Mouse (Mus musculus) midbrain, embryonic 15.5 days (tissue): ENCODE results near the gene Chrd. TPM values are rescaled to one million over a fixed set of nuclear protein-coding genes. Genes with fewer than 3 reads are reported as not detected.

ENCODE experiments used
- ATAC-seq: fragments of 200-750 bp; cut with Nextera tagmentation; replicated peaks from 2 replicates; pipeline ENCODE4 v1.8.0; 2017; ENCODE audit warnings: moderate TSS enrichment
- H3K27ac ChIP-seq: fragments of 300-500 bp; sonication (generic); 2 replicates; pipeline ENCODE4 v1.5.1; 2015; ENCODE audit warnings: mild to moderate bottlenecking, inconsistent platforms
- H3K27me3 ChIP-seq: fragments of 300-500 bp; sonication (generic); replicated peaks from 2 replicates; pipeline ENCODE4 v1.6.1; 2015; ENCODE audit warnings: inconsistent platforms
- H3K36me3 ChIP-seq: fragments of 300-500 bp; sonication (generic); replicated peaks from 2 replicates; pipeline ENCODE4 v1.6.1; 2015; ENCODE audit warnings: inconsistent platforms
- H3K4me1 ChIP-seq: fragments of 300-500 bp; sonication (generic); 2 replicates; pipeline ENCODE4 v1.6.1; 2015; ENCODE audit warnings: inconsistent platforms
- H3K4me2 ChIP-seq: fragments of 300-500 bp; sonication (generic); 2 replicates; pipeline ENCODE4 v1.6.1; 2015; ENCODE audit warnings: inconsistent platforms, mild to moderate bottlenecking, moderate library complexity
- H3K4me3 ChIP-seq: fragments of 300-500 bp; sonication (generic); 2 replicates; pipeline ENCODE4 v1.5.1; 2015; ENCODE audit warnings: mild to moderate bottlenecking, inconsistent platforms
- H3K9ac ChIP-seq: fragments of 300-500 bp; sonication (generic); 2 replicates; pipeline ENCODE4 v1.6.1; 2015; ENCODE audit warnings: mild to moderate bottlenecking, inconsistent platforms
- H3K9me3 ChIP-seq: fragments of 300-500 bp; sonication (generic); 2 replicates; pipeline ENCODE4 v1.6.1; 2016; ENCODE audit warnings: inconsistent platforms
- WGBS: fragments of 180-500 bp; shearing (Covaris S2); methylation state at CpG from one replicate; pipeline ENCODE4 v1.1.7; 2015; ENCODE audit warnings: mixed read lengths; 5-methylcytosine and 5-hydroxymethylcytosine counted together
- polyA plus RNA-seq: library from polyadenylated mRNA; unstranded; fragments of >200 nt; fragmentation: Nextera tagmentation; extraction: Ambion mirVana; gene quantifications from 2 replicates; pipeline ENCODE4 v1.2.1, GENCODE M21; 2015

Gene Chrd
- polyA plus RNA-seq, 1 experiment from 2014 or later, result 5.7 TPM

- no peaks in the 10 kb centered on the region for H3K27me3 ChIP-seq
- peaks cover 10% of the 10 kb centered on the region for H3K36me3 ChIP-seq
- no peaks in the 10 kb centered on the region for H3K9me3 ChIP-seq
- H3K27ac ChIP-seq, result peak overlapping the region; percentile 10; the same call in 1 of the 2 replicates
- 4% methylated on average over 8 of the region's 8 CpGs for WGBS
- H3K4me1 ChIP-seq, result peaks cover 19% of the 10 kb centered on the region
- peak overlapping the region; percentile 20; the same call in 1 of the 2 replicates for H3K9ac ChIP-seq
- no peak overlapping the region for H3K4me3 ChIP-seq
- no peak overlapping the region for H3K4me2 ChIP-seq
- peak; percentile 50 for ATAC-seq
Observed at GRCm38 (mm10) chr16:20702522-20702893, 30.4 kb upstream of the Chrd start.

DNA sequence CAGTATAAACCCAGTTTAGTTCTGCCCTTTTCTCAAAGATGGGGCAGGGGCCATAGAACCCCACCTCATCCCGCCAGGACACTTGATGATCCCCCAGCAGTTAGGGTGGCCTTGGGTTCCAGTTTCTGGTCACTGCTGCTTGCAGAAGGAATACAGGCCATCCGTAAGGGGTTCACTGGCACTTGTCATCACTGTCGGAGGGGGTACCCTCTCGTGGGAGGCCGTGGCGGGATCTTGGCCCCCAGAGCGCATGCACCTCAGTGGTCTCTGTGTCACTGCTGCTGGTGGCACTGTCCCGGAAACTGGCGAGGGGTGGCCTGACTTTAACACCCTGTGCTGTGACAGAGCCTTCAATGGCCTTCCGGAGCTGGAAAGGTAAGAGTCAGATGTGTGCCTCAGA lies 29.9 kb upstream of the Chrd start:
- H3K27ac ChIP-seq, result no peak overlapping the region

DNA sequence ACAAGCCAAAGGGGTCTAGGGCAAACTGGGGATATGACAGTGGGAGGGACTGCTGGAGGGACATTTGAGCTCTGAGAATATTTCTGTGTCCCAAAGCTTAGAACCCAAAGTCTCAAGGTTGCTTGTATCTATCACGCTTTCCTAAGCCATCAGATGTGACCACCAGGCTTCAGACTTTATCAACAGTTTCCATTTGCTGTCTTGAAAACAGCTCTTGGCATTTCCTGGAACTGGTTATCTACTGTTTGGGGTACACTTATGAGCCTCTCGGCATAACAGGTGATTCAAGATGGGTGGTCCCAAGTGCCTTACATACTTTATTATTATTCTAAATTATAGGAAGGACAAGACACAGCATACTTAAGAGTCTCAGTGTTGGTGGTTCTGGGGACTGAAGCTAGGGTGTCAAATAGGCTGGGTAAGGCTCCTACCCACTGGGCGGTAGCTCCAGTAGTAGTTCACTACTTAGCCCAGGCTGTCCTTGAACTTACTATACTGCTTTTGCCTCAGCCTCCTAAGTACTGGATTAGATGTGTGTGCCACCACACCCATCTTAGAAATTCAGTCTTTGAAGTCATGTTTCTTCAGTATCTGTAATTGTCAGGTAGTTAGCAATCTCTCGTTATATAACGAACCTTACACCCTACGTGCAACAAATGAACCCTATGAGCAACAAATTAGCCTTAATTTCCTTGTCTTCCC lies 29.1 kb upstream of the Chrd start:
- Histone ChIP-seq H3K36me3 (peaks cover 10% of the 10 kb centered on the region), H3K4me1 (peaks cover 19% of the 10 kb centered on the region), H3K27me3 (no peaks in the 10 kb centered on the region), H3K4me3 (no peak overlapping the region), H3K27ac (no peak overlapping the region), H3K4me2 (no peak overlapping the region), H3K9ac (no peak overlapping the region), H3K9me3 (no peaks in the 10 kb centered on the region)
- ATAC-seq, result no peak
- 90% methylated on average over 6 of the region's 6 CpGs for WGBS

More for the DNA sequence above, 29.9 kb upstream of the Chrd start:
- Histone ChIP-seq H3K9me3 (no peaks in the 10 kb centered on the region), H3K4me3 (no peak overlapping the region), H3K36me3 (peaks cover 10% of the 10 kb centered on the region), H3K4me1 (peaks cover 19% of the 10 kb centered on the region), H3K9ac (no peak overlapping the region), H3K4me2 (no peak overlapping the region), H3K27me3 (no peaks in the 10 kb centered on the region)
- 93% methylated on average over 10 of the region's 10 CpGs for WGBS
- 0 out of 2 replicates have a peak, but pooled peaks have one; percentile 1 for ATAC-seq

DNA sequence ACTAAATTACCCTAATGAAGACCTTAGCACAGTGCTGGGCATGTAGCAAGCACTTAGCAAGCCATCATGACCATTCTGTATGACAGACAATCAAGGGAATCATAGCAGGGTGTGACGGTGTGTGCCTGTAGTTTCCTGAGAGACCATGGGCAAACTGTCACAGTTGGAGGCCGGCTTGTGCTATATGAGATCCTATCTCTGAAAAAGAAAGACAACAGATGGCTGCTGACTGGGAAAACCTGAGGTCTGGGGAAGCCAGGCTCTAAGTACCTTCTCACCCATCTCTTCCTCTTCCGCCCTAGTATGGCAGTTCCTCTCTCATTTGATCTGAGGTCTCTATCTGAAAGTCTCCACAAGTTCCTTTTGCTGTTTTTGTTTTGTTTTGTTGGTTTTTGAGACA lies 27.1 kb upstream of the Chrd start:
- Histone ChIP-seq H3K9me3 (no peaks in the 10 kb centered on the region), H3K27ac (no peak overlapping the region), H3K4me2 (no peak overlapping the region), H3K4me3 (no peak overlapping the region), H3K9ac (no peak overlapping the region), H3K4me1 (peaks cover 17% of the 10 kb centered on the region), H3K27me3 (no peaks in the 10 kb centered on the region), H3K36me3 (peaks cover 3% of the 10 kb centered on the region; the same call in 1 of the 2 replicates)
- 73% methylated on average over 3 of the region's 3 CpGs for WGBS
- no peak for ATAC-seq

DNA sequence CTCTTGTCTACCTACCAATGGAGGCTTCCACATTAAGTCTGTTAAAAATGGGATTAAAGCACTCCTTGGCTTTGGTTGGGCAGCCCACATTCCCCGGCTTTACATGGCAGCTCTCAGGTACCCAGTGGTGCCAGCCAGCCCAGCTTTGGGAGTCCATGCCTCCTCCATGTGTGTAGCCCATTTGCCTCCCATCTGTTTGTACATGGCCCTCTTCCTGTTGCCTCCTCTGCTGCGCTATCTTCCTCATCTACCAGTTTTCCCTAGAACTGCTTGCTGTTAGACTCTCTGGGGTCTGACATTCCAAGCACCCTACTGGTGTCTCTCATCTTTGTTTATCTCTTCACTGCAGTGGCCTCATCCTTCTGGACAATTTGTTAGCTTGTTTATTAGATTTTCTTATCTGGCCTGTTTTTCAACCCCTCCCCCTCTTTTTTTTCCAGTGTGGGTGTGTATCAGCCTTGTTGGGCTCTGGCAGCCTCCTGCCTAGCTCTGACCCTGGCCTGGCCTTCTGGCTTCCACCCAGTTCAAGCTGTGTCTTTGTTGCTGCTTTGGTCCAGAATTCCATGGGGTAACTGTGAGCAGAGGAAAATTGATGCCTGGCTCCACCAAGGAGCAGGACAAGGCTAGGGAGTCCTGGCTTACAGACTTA lies 26.4 kb upstream of the Chrd start:
- Histone ChIP-seq H3K9ac (no peak overlapping the region), H3K27me3 (no peaks in the 10 kb centered on the region), H3K9me3 (no peaks in the 10 kb centered on the region), H3K4me2 (no peak overlapping the region), H3K4me1 (peaks cover 15% of the 10 kb centered on the region), H3K27ac (no peak overlapping the region), H3K4me3 (no peak overlapping the region), H3K36me3 (peaks cover 2% of the 10 kb centered on the region; the same call in 1 of the 2 replicates)
- WGBS, result 97% methylated on average over 2 of the region's 2 CpGs
- ATAC-seq, result no peak

GRCm38 (mm10) chr16:20708220-20708938 lies 24.5 kb upstream of the Chrd start:
- Histone ChIP-seq H3K36me3 (peaks cover 7% of the 10 kb centered on the region; the same call in 1 of the 2 replicates), H3K9me3 (no peaks in the 10 kb centered on the region), H3K4me2 (no peak overlapping the region), H3K4me1 (0 out of 2 replicates have a peak, but pooled peaks cover 3% of the 10 kb centered on the region), H3K4me3 (no peak overlapping the region), H3K27ac (no peak overlapping the region), H3K9ac (no peak overlapping the region), H3K27me3 (no peaks in the 10 kb centered on the region)
- no peak; the same call in 1 of the 2 replicates for ATAC-seq
- 94% methylated on average over 21 of the region's 21 CpGs for WGBS

GRCm38 (mm10) chr16:20708939-20709734 lies 23.8 kb upstream of the Chrd start:
- Histone ChIP-seq H3K4me3 (no peak overlapping the region), H3K27ac (no peak overlapping the region), H3K4me1 (peaks cover 10% of the 10 kb centered on the region), H3K9ac (no peak overlapping the region), H3K27me3 (no peaks in the 10 kb centered on the region), H3K4me2 (no peak overlapping the region), H3K36me3 (peaks cover 7% of the 10 kb centered on the region; the same call in 1 of the 2 replicates), H3K9me3 (no peaks in the 10 kb centered on the region)
- peak; percentile 57 for ATAC-seq
- 71% methylated on average over 19 of the region's 19 CpGs for WGBS

DNA sequence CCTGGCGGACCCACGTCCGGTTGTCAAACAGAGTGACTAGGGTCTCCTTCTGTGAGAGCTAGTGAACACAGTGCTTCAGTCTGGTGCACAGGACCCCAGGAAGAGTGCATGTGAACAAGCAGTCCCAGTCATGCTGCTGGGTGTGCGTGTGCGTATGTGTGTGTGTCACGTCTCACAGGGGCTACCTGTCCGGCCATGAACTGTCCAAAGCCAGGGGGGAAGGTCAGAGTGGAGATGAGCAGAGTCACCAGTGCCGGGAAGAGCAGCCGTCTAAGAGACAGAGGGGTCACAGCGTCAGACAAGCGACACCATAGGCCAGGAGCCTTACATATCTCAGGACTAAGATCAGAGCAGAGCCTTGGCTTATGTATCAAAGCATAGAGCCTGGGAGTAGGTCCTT lies 22.6 kb upstream of the Chrd start:
- ATAC-seq, result no peak
- no peak overlapping the region for H3K4me2 ChIP-seq
- no peak overlapping the region for H3K4me3 ChIP-seq
- peaks cover 23% of the 10 kb centered on the region for H3K4me1 ChIP-seq
- H3K27ac ChIP-seq, result no peak overlapping the region
- H3K36me3 ChIP-seq, result peaks cover 7% of the 10 kb centered on the region; the same call in 1 of the 2 replicates
- H3K27me3 ChIP-seq, result no peaks in the 10 kb centered on the region
- no peak overlapping the region for H3K9ac ChIP-seq
- 93% methylated on average over 11 of the region's 11 CpGs for WGBS
- H3K9me3 ChIP-seq, result no peaks in the 10 kb centered on the region

GRCm38 (mm10) chr16:20710810-20711209 lies 22.1 kb upstream of the Chrd start:
- Histone ChIP-seq H3K4me1 (peaks cover 25% of the 10 kb centered on the region), H3K9ac (no peak overlapping the region), H3K4me2 (no peak overlapping the region), H3K36me3 (peaks cover 7% of the 10 kb centered on the region; the same call in 1 of the 2 replicates), H3K4me3 (no peak overlapping the region), H3K9me3 (no peaks in the 10 kb centered on the region), H3K27me3 (no peaks in the 10 kb centered on the region), H3K27ac (no peak overlapping the region)
- no peak for ATAC-seq
- 77% methylated on average over 4 of the region's 4 CpGs for WGBS

DNA sequence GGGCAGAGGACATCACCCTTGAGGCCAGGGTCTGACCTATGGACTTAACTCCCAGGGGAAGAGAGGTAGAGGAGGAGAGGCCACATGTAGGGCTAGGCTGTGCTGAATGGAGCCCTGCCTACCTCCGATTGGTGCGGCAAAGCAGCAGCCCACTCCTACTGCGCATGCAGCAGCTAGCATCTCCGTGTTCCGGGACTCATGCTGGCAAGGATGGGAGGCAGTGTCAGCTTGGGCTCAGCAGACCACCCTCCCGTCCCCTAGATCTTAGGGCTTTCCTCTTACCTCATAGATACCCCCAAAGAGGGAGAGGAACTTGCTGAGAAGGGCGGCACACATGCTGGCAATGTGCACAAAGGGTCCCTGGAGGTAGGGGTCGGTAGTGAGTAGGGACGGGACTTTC lies 20.7 kb upstream of the Chrd start:
- ATAC-seq, result no peak
- H3K36me3 ChIP-seq, result peaks cover 7% of the 10 kb centered on the region; the same call in 1 of the 2 replicates

GRCm38 (mm10) chr16:20712889-20713288 lies 20.0 kb upstream of the Chrd start:
- Histone ChIP-seq H3K36me3 (peaks cover 7% of the 10 kb centered on the region; the same call in 1 of the 2 replicates), H3K9me3 (no peaks in the 10 kb centered on the region), H3K27me3 (no peaks in the 10 kb centered on the region), H3K4me2 (no peak overlapping the region), H3K4me3 (no peak overlapping the region), H3K27ac (no peak overlapping the region), H3K9ac (no peak overlapping the region), H3K4me1 (peaks cover 35% of the 10 kb centered on the region)
- WGBS, result 91% methylated on average over 7 of the region's 7 CpGs
- no peak for ATAC-seq

More for the DNA sequence above, 20.7 kb upstream of the Chrd start:
- no peak overlapping the region for H3K27ac ChIP-seq
- H3K4me2 ChIP-seq, result no peak overlapping the region
- 78% methylated on average over 9 of the region's 9 CpGs for WGBS
- no peaks in the 10 kb centered on the region for H3K9me3 ChIP-seq
- H3K4me1 ChIP-seq, result peaks cover 35% of the 10 kb centered on the region
- no peak overlapping the region for H3K9ac ChIP-seq
- H3K27me3 ChIP-seq, result no peaks in the 10 kb centered on the region
- H3K4me3 ChIP-seq, result no peak overlapping the region
